Mouse (Mus musculus) adrenal gland, postnatal 14 days (tissue): Measurements from ENCODE around the gene Col9a2. TPM values are rescaled to one million over a fixed set of nuclear protein-coding genes. Genes with fewer than 3 reads are reported as not detected.

Source experiments
- DNase-seq: peaks from one replicate; pipeline ENCODE4 v3.0.0; 2021; ENCODE audit warnings: mixed read lengths
- long read RNA-seq, 2 experiments: library from polyadenylated mRNA; stranded (forward); transcript quantifications; one replicate each; pipeline ENCODE4 v2.0.0; 2021
- total RNA-seq: library from RNA; stranded (reverse); gene quantifications from 2 replicates; pipeline ENCODE4 v1.2.3, GENCODE M21; 2021

The Col9a2 gene
- total RNA-seq = 1.0 and 1.1 TPM in 2 replicates
- long read RNA-seq, experiment 1 = 0 reads
- long read RNA-seq, experiment 2 = 0 reads

DNA sequence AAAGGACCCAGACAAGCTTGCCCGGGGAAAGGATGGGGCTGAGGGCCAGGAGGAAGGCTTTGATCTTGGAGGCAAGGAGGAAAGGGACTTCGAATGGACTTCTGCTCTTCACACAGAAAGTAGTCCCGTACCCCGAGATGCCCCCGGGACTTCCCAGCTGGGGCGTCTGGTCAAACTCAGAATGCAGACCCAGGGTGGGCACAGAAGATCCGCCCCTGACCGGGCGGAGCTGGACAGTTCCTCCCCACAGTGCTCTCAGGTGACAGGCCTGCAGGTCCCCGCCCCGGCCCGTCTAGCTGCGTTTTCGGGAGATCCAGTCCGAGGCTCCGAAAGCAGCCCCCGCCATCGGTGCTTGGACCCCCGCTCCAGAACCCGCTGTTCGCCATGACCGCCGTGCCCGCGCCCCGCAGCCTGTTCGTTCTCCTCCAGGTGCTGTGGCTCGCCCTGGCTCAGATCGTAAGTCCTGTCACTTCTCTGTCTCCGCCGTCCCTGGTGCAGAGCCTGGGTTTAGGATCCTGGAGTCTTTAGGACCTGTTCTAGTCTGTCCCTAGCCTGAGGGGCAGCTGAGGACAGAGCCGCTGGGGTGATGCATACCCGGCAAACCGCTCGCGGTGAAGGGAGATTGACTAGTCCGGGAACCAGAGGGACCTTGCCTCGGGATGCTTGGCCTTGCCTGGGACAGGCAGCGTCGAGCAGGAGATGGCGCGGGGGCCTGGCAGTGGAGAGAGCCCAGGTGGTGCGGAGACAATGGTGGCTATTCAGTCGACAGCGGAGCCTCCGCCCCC lies at the start of gene Col9a2:
TSS of gene Col9a2 (plus strand) at position 55 of the 785 bp plus-strand sequence.
- DNase-seq = peak; percentile 44

GRCm38 (mm10) chr4:120992284-120992683 lies 46.9 kb upstream of the Col9a2 start:
- no peak for DNase-seq

DNA sequence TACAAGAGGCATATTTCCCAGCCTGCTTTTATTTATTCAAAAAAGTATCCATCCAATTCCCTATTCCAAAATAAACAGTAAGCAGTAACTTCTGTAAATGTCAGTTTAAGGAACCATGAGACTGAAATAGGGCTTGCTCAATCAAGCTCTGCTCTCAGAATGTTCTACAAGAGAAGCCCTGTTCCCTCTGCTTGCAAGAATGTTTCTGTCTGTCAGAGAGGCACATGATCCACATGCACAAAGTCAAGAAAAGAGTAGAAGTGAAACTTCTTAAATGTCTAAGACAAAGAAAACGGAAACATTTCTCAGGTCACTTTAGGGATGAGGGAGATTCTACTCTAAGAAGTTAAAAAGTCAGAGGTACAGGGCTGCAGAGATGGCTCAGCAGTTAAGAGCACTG lies 46.2 kb upstream of the Col9a2 start:
- DNase-seq = no peak

- DNase-seq = peak; percentile 35
Observed at GRCm38 (mm10) chr4:120995911-120996310, 43.3 kb upstream of the Col9a2 start.

- no peak for DNase-seq
Observed at GRCm38 (mm10) chr4:121001042-121001441, 38.1 kb upstream of the Col9a2 start.

GRCm38 (mm10) chr4:121001659-121002058 lies 37.5 kb upstream of the Col9a2 start:
- no peak for DNase-seq

DNA sequence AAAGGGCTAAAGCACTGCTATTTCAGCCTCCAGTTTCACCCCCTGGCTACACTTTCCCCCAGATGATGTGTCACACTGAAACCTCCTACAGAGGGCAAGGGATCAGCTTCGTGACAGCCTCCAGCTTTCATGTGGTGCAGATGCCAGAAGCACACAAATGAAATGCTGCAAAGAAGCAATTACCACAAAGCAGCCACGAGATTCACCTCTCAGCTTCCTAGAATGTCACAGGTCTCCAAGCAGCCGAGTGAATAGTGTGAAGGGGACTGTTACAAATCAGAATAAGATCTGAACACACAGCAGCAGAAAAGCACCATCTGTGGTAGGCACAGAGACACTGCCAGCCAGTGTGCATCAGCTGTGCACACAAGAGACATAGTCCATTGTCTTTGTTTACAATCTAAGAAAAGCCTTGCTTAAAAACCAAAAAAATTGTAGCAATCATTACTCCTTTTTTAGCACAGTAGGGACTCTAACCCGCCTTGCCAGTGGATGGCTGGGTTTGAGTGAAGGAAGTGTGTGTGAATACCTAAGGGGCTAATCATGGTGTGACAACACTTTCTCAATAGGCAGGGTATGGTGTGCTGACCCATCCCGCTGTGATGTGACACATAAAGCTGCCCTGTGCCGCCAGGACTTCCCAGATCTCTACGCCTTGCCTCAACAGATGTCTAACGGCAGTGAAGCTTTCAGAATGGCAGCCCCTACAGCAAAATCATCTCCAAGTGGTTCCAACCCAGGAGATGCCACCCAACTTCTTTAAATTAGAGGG lies 36.6 kb upstream of the Col9a2 start:
- DNase-seq = no peak

DNA sequence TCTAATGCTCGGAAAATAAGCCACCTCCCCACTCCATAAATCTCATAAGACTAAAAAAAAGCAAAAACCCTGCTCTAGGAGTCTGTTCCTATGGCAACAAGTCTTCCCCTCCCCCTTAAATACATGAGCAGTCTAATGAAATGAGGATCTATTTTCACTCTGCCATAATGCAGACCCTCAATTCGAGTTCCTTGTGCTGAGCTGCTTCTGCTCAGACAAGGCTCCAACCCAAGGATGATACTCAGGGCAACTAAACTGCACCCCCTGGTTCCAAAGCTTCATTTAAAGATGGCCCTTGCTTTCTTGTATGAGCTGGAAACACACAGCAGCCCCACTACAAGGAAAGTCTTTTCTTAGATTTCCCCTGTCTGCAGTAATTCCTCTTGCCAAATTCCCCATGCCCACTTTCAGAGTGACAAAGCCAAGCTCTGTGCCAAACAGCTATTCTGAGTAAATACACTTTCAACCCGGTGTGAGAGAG lies 35.5 kb upstream of the Col9a2 start:
- DNase-seq = no peak

DNA sequence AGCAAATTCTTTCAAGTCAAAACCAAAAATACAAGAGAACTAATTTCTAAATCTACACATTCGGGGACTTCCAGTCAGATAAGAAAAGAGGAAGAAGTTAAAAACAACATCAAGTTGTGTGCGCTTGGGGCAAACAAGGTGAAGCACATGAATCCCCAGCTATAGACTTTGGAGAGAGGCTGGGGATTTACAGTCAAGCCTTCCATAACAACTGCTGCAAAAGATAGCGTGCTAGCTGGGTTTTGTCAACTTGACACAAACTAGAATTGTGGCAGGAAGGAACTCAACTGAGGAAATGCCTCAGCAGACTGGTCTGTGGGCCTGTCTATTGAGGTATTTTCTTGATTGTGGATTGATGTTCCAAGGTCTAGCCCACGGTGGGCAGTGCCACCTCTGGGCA lies 34.5 kb upstream of the Col9a2 start:
- no peak for DNase-seq

DNA sequence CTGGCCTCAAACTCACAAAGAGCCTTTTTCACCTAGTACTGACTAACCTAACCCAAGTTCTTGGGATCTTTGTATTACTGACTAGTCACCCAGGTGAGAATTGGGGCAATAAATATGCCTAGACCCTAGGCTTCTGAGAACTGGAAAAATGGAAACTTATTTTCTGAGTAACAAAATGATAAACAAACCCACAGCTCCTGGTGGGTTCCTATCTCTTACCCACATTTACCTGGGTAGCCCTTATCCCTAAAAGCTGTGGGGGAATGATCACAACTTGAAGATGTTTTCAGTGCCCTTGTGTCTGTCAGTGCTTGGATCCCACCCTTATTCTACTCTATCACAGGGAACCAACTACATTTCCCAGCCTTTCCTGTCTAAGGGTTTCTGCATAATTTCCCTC lies 32.2 kb upstream of the Col9a2 start:
- no peak for DNase-seq

- no peak for DNase-seq
Observed at GRCm38 (mm10) chr4:121008071-121008745, 31.0 kb upstream of the Col9a2 start.

GRCm38 (mm10) chr4:121009151-121009550 lies 30.0 kb upstream of the Col9a2 start:
- DNase-seq = no peak

DNA sequence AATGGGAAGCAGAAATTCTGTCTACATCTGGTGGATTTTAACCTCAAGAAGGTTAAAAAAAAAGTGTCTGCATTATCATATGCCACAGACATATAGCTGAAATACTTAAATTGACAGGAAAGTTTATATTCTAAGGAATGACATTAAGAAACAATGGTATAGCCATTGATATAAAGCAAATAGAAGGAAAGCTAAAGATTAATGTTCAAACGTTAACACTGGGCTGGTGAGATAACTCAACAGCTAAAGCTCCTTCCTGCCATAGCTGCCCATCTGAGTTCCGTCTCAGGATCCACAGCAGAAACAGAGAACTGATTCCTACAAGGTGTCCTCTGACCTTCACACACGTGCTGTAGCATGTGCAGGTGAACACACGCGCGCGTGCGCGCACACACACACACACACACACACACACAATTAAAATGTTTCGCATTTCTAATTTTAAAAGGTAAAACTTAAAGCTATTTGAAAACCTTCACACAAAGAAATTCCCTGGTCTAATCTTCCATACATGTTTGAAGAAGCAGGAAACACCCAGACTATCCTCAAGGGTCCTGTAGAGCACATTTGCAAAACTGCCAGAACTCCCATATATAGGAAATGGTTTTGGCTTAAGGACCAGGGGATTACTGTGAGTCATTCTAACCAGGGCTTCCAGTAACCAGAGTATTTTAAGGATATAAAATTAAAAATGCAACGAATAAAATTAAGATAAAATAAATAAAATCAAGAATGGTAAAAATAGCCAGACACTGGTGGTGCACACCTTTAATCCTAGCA lies 28.2 kb upstream of the Col9a2 start:
- no peak for DNase-seq

- DNase-seq = no peak
Observed at GRCm38 (mm10) chr4:121014594-121015267, 24.5 kb upstream of the Col9a2 start.

GRCm38 (mm10) chr4:121015268-121015659 lies 23.9 kb upstream of the Col9a2 start:
- no peak for DNase-seq

DNA sequence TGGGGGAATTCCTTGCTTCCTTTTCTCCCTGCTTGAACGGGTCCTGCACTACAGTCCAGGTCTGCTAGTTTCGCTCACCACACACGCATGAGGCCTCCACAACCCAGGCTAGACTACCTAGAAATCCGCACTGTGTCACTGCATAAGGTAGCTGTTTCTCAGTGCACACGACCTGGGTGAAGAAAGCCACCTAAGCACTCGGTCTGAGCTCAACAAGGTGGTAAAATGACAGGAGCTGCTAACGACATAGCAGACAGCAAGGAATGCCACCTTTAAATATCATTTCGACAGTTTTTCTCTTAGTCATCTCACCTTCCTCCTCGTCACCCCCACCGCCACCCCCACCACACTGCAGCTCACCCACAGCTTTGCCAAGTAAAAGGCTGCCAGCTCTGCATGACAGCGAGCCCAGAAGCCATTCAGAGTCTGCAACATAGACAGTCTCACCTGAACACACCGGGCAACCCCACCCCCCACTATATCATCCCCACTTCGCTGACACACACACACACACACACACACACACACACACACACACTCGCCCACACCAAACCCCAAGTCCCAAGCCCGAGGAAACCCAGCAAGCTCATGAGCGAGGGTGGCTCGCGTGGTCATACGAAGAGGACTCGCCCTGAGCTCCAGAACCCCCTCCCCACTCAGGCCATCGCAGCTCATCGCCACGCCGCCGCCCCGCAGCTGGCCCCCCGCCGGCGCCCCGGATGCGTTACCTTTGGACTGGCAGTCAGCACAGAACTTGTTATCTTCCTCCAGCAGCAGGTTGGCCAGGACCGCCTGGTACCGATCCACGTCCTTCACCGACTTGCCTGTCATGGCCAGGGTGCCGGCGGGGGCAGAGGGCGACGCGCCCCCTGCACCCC lies 22.9 kb upstream of the Col9a2 start:
- peak; percentile 37 for DNase-seq

- peak; percentile 100 for DNase-seq
Observed at GRCm38 (mm10) chr4:121016928-121017657, 22.1 kb upstream of the Col9a2 start, which contains the start of gene Smap2. Gene Smap2, minus strand, starts transcription at chr4:121017247.

- no peak for DNase-seq
Observed at GRCm38 (mm10) chr4:121018250-121018649, 20.9 kb upstream of the Col9a2 start.

GRCm38 (mm10) chr4:121020040-121020790 lies 19.0 kb upstream of the Col9a2 start:
- DNase-seq = no peak
